Mouse (Mus musculus) effector memory CD4-positive, alpha-beta T cell, adult 7 months (primary cell): ENCODE data around the gene Oxtr. TPM values are rescaled to one million over a fixed set of nuclear protein-coding genes. Genes with fewer than 3 reads are reported as not detected.

Experiments used
- polyA plus RNA-seq: library from polyadenylated mRNA; unstranded; fragments of 100-300 nt; shearing (Covaris generic); gene quantifications from one replicate; pipeline ENCODE4 v1.2.1, GENCODE M21; 2017

Oxtr gene
- polyA plus RNA-seq: 0.16 TPM

GRCm38 (mm10) chr6:112489910-112490559 lies at the start of gene Oxtr:
Gene Oxtr (minus strand): TSS chr6:112489943.

GRCm38 (mm10) chr6:112459341-112459749 lies 30.4 kb downstream of the Oxtr start, which contains the start of gene Cav3:
Gene Cav3 (plus strand): TSS chr6:112459505.

Other genes starting within 250 kb of the Oxtr start
- not detected for gene Lmcd1, start 216.2 kb downstream of the Oxtr start, polyA plus RNA-seq
- not detected for gene Ssu2, start 101.9 kb downstream of the Oxtr start, polyA plus RNA-seq
- gene Cav3, start 30.4 kb downstream of the Oxtr start, polyA plus RNA-seq: not detected
- gene Rad18, start 206.7 kb upstream of the Oxtr start, polyA plus RNA-seq: 76.2 TPM